Mouse (Mus musculus) left cerebral cortex, adult 9 months (tissue): ENCODE data around the gene Slc46a3.
"Not testable (repeated sequence)": the region's sequence is repeated elsewhere in the genome, so short reads cannot be mapped to it uniquely, and the experiment has no call there.

Source experiments
- DNase-seq, 2 experiments: peaks; one replicate each; pipeline ENCODE4 v3.0.0; 2022; ENCODE audit warnings: low spot score in 2 of 2

Gene Slc46a3

GRCm38 (mm10) chr5:147894455-147895076 lies at the start of gene Slc46a3:
Slc46a3 (minus strand) TSS chr5:147894815.
- peak; percentile 79 to 96 for DNase-seq

- DNase-seq: no peak
Measured at GRCm38 (mm10) chr5:147939226-147939625, 44.6 kb upstream of the Slc46a3 start.

GRCm38 (mm10) chr5:147935096-147935495 lies 40.5 kb upstream of the Slc46a3 start:
- DNase-seq: no peak

GRCm38 (mm10) chr5:147928668-147929497 lies 34.3 kb upstream of the Slc46a3 start:
- no peak for DNase-seq

DNA sequence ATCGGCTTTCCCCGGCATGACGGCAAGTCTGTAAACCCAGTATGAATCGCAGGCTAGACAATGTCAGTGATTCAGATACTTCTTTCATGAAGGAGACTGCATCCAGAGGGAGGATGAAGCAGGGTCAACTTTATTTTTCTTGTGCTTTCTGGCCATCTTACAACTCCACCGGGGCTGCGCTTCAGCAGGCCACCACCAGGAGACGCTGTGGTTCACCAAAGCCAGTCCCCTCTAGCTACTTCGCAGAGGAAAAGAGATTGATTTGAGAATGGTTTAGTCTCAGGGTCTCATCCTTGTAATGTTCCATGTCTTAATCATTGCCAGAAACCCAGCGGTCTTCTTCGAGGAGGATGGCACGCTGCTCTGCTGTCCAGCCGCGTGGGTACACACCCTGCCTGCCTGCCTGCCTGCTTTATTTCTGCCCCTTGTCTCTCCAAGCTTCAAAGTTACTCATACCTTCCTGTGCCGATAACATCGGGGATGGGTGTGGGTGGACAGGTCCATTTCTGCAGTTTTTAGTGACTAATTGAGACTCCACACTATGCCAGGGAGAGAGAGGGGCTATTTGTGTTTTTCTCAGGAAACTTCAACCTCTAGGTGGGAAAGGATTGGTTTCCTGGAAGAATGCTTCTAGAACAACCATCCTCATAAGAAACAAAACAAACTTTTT lies 31.5 kb upstream of the Slc46a3 start:
- DNase-seq: no peak

DNA sequence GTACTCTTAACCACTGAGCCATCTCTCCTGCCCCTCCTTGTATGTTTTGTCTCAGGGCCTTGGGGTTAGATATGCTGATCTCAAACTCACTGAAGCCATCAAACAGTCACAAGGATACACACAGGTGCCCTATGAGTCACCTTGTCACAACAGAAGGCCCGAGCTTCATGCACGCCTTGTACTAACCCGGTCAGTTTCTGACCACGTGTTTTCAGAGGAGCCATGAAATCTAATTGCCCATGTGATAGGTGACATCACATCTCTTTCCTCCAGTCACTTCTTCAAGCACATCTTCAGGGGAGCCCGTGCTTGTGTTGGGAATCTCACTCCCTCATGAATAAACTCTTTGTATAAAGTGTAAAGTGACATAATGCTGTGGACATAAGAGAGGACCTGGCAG lies 30.0 kb upstream of the Slc46a3 start:
- DNase-seq: no peak

DNA sequence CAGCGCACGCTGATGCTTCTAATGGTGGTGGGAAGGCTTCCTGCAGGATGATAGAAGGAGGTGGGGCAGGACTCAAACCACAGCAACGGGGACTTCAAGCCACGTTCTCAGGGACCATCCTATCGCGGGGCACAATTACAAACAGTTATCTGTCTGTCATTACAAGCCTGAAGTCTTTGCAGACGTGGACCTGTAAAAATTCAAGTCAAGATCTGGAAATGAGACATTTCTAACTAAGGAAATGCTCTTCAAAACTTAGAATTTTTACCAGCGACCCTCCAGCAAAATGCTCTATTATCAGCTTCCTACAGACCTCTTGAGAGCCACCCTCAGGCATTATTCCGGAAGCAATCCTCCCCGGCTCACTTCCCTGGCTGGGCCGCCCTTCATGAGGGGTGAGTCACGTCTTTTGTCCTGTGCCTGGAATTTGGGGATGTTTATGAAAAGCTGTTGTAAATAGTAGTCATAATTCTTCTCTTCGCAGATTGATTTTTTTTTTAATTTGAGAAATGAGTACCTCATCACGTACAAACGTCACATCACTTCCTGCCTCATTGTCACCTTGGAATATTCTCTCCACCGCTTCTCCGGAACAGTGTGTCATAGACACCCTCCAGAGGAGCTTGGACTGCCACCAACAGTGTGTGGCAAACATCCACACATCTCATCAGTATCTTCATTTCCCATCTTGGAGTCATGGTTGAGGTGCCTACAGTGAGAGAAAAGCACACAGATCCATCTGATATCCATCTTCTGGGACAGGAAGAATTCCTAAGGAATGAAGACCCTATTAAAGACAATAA lies 23.6 kb upstream of the Slc46a3 start:
- no peak for DNase-seq

DNA sequence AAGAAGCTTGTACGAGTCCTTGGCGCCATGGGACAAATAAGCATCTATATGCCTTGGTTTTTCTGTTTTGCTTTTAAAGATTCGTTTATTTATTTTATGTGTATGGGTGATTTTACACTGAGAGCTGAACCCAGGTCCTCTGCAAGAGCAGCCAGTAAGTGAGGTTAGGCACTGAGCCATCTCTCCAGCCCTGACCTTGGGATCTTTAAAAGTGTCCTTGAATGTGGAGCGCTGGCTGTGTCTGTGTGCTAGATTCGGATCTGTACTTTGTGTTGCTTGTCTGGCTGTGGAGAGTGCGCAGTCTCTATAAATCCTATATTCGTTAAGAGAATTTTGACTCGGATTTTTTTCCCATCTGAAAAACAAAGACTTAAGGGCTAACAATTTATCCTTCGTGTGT lies 21.6 kb upstream of the Slc46a3 start:
- no peak for DNase-seq

DNA sequence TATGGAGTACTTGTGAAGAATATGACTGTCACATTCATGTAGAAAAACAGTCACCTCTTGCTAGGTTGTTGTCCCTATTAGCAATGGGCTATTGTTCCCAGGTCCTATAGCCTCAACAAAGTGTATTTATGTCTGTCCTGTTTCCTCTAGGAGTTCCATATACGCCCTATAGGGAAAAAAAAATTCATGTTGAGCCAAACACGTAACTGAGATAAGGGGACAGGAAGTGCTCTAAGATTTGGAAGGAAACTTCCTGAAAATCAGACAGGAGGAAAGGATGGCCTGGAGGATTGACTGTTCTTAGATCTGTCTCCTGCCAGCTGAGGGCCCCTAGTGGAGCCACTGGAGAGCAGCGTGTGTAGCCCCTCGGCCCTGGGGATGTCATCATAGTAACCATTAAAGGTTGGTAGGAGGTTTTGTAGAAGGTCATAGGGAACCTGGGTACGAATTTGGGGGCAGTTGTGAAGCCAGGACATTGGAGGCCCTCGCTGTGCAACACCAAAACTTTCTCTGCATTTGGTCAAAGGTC lies 20.5 kb upstream of the Slc46a3 start:
- no peak for DNase-seq

GRCm38 (mm10) chr5:147913241-147913842 lies 18.7 kb upstream of the Slc46a3 start:
- no peak for DNase-seq

- no peak for DNase-seq
Measured at GRCm38 (mm10) chr5:147911744-147912143, 17.1 kb upstream of the Slc46a3 start.

GRCm38 (mm10) chr5:147910807-147911509 lies 16.3 kb upstream of the Slc46a3 start:
- DNase-seq: no peak

DNA sequence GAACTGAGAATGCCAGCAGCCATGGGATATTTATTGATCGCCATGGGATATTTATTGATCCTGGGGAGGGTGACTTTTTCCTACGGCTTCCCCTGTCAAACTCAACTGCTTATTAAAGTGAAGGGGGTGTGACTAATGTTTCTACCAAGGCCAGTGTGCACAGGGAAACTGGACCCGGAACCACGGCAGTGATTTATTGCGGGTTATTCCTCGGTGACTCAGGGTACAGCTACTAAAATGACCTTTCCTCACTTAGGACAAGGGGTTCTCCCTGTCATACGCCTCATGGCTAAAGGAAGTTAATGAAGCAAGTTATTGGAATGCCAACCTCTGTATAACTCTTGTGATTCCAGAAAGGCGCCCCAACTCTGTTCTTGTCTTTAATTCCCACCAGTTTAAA lies 13.2 kb upstream of the Slc46a3 start:
- no peak for DNase-seq

DNA sequence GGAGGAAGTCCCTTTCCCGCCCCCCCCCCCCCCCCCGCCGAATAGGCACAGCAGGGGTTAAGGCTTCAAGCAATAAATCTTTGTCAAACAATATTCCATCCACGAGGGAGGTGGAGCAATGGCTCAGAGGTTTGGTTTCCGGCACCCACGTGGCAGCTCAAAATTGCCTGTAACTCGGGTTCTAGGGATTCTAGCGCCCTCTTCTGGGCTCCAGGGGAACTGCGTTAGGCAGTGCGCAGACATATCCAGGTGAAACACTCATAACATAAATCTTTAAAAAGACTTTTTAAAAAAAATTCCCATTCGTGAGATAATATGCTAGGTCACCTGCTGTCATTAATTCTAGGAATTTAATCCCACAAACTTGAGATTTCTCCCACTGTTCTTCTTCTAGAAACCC lies 12.5 kb upstream of the Slc46a3 start:
- DNase-seq: no peak

DNA sequence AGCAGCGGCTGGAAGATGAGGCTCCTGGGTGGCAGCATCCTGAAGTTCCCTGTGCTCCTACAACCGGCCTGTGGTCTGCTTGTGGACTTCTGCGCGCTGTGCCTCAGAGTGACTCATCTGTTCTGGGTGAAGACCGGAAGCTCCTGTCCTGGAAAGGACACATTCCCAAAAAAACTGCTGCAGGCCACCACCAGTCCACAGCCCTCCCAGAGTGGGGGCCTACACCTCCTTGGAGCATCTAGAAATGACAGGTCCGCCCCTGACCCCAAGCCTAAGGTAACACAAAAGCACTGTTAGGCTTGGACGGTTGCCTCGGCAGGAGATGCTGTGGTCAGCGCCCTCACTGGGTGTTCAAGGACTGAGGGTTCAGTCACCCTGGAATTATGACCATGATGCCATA lies 8.6 kb upstream of the Slc46a3 start:
- no peak for DNase-seq

- DNase-seq: no peak
Measured at GRCm38 (mm10) chr5:147902008-147902757, 7.6 kb upstream of the Slc46a3 start.

GRCm38 (mm10) chr5:147898968-147899549 lies 4.4 kb upstream of the Slc46a3 start:
- DNase-seq: no peak

DNA sequence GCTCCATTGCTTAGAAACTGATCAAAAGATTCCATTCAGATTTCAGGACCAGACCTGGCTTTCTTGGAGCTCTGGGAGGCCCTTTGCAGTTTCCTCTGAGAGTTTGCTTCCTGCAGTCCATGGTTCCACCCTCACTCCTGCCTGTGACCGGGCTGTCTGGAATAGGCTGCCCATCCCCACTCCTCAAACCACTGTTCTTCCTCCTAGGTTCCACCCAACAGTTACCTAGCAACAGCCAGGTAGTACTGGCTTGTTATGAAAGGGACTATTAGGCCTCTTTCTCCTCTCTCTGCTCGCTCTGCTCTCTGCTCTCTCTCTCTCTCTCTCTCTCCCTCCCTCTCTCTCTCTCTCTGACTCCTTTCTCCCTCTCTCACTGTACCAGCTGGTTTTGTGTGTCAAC lies 3.6 kb upstream of the Slc46a3 start:
- DNase-seq: no peak

GRCm38 (mm10) chr5:147896501-147896900 lies 1.9 kb upstream of the Slc46a3 start:
- DNase-seq: not testable (repeated sequence)
